Mouse (Mus musculus) kidney, adult 2 months (tissue): Measurements from ENCODE around the gene Glt8d2.

Source experiments
- CTCF ChIP-seq: fragments of 200-500 bp; conservative IDR thresholded peaks from 2 replicates; pipeline ENCODE4 v1.5.1; 2011; ENCODE audit warnings: low read depth, mild to moderate bottlenecking, control low read depth, low read length, moderate library complexity, mixed read lengths; ENCODE audit not compliant: insufficient read depth, insufficient read length
- POLR2A ChIP-seq: fragments of 200-500 bp; IDR thresholded peaks from one replicate; pipeline ENCODE4 v1.6.1; 2011; ENCODE audit warnings: low read depth, low read length, control low read depth

- peak; percentile 96 for TF ChIP-seq CTCF
- TF ChIP-seq POLR2A: no peak
Measured at GRCm38 (mm10) chr10:82666436-82667234, 23.8 kb downstream of the Glt8d2 start.
